Mouse (Mus musculus): ENCODE data around the gene Mfsd1. TPM values are rescaled to one million over a fixed set of nuclear protein-coding genes. Genes with fewer than 3 reads are reported as not detected.

Gene Mfsd1
- total RNA-seq, 2 experiments from 2014 or later = 37.6 to 39.2 TPM

DNA sequence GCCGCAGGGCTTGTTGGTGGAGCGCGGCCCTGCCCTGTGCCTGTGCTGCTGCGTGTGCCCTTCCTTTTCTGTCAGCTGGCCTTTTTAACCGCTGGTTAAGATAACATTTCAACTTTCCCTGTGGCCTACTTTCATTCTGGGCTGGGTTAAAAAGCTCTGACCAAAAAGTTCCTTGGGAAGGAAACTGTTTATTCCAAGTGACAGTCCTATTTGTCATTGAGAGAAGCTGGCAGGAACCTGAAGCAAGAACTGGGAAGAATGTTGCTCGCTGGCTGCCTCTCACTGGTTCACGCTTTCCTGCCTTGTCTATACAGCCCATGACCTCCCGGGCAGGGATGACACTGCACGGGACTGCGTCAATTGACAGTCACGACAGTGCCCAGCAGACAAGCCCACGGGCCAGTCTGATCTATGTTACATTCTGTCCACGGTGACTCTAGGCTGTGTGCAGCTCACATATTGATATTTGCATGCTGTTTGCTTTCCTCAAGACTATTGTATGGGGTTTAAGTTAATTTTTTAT lies 19.1 kb downstream of the Mfsd1 start:
- DNase-seq (ENCODE audit: low spot score in 2 of 2) = no peak

GRCm38 (mm10) chr3:67618222-67618621 lies 35.7 kb downstream of the Mfsd1 start:
- no peak for DNase-seq (ENCODE audit: low spot score in 2 of 2)

DNA sequence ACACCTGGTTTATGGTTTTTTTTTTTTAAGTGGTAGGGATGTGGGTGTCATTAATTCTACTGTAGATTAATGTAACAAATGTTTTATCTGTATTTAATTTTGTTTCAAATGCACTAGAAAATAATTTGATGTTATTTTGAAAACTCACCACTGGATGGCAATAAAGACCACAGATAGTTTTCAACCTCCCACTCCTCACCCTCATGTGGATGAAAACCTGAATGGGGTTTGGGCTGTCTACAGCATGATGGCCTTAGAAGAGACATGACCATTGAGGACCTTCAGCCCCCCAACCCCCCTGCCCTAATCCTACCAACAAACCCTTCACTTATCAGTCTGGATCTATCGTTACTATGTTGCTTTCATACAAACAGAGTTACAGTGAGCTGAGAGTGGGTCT lies 42.1 kb downstream of the Mfsd1 start:
- DNase-seq (ENCODE audit: low spot score in 2 of 2) = no peak

- peak in 1 of 2 experiments; percentile 4 for DNase-seq (ENCODE audit: low spot score in 2 of 2)
These were observed 60.6 kb downstream of the Mfsd1 start for GRCm38 (mm10) chr3:67643135-67643534.

- DNase-seq (ENCODE audit: low spot score in 2 of 2) = no peak
These were observed 63.3 kb downstream of the Mfsd1 start for GRCm38 (mm10) chr3:67645640-67646466.

Other genes with a start within 250 kb of the Mfsd1 start
- 1 to 10 TPM in 1 of 2 experiments, under 1 TPM in 1; 0.88 to 1.0 TPM for gene Mlf1, start 208.6 kb upstream of the Mfsd1 start, total RNA-seq (2021)
- not detected for gene Gm17402, start 207.6 kb upstream of the Mfsd1 start, total RNA-seq (2021)
- gene Gfm1, start 152.6 kb upstream of the Mfsd1 start, total RNA-seq (2021) = 10 to 100 TPM; 49.6 to 49.8 TPM
- 10 to 100 TPM; 37.2 TPM for gene Lxn, start 118.8 kb upstream of the Mfsd1 start, total RNA-seq (2021)
- gene Rarres1, start 67.2 kb upstream of the Mfsd1 start, total RNA-seq (2021) = 1 to 10 TPM; 1.9 TPM

Data from left cerebral cortex, adult 18-20 months (tissue).